ENCODE assay signal across 1 mouse cellular context in genomic region chr1:171411492-171411941, GRCm38 (mm10).
TF ChIP-seq lines count a peak whose summit lies in the region.

No protein-coding gene starts in this region.

TF ChIP-seq in CH12.LX, 34 proteins besides CTCF, POLR2A, EP300 and RAD21 (continued from another document):
- TF ChIP-seq JUN (IDR thresholded peaks at IDR 0.05; ENCODE audit: insufficient read depth, low read depth, low read length), result no peak
